Mouse (Mus musculus) granulocyte monocyte progenitor cell, adult 5-6 weeks (primary cell): ENCODE results near the gene Olfr807. TPM values are rescaled to one million over a fixed set of nuclear protein-coding genes. Genes with fewer than 3 reads are reported as not detected.

Source experiments
- ATAC-seq: replicated peaks from 2 replicates; pipeline ENCODE4 v1.8.0; 2016; ENCODE audit warnings: mild to moderate bottlenecking, moderate TSS enrichment, inconsistent platforms; ENCODE audit not compliant: poor library complexity, severe bottlenecking
- total RNA-seq, 2 experiments: library from RNA; stranded (forward) in 1 of 2; stranded (reverse) in 1 of 2; fragments of 200-712, 200-1000 nt in 1 of 2; fragments of >200 nt in 1 of 2; fragmentation: Nextera tagmentation in 1 of 2; gene quantifications; 2 replicates each; pipeline ENCODE4 v1.2.3; 2014 to 2017

Olfr807 gene
- not detected in 2 replicates for total RNA-seq (2014; fragmentation: Nextera tagmentation)
- total RNA-seq (2017), result not detected in 2 replicates

GRCm38 (mm10) chr10:129757693-129758092 is at the start of gene Olfr807:
Gene Olfr807 (minus strand): TSS chr10:129757793.
- no peak for ATAC-seq

- no peak for ATAC-seq
Measured at GRCm38 (mm10) chr10:129804296-129804695, 46.7 kb upstream of the Olfr807 start, which contains the start of gene Olfr811. Gene Olfr811 (minus strand): TSS chr10:129804396.

- ATAC-seq, result no peak
Measured at GRCm38 (mm10) chr10:129794817-129795216, 37.2 kb upstream of the Olfr807 start, which contains the start of gene Olfr810. Gene Olfr810 (minus strand): TSS chr10:129794917.

GRCm38 (mm10) chr10:129778123-129778522 is 20.5 kb upstream of the Olfr807 start:
- ATAC-seq, result no peak

- no peak for ATAC-seq
Measured at GRCm38 (mm10) chr10:129774338-129774737, 16.7 kb upstream of the Olfr807 start, which contains the start of gene Olfr809. Gene Olfr809 (plus strand): TSS chr10:129774638.

GRCm38 (mm10) chr10:129765182-129765581 is 7.6 kb upstream of the Olfr807 start, which contains the start of gene Olfr808:
Gene Olfr808 (plus strand): TSS chr10:129765482.
- ATAC-seq, result no peak

- no peak for ATAC-seq
Measured at GRCm38 (mm10) chr10:129741821-129742220, 15.8 kb downstream of the Olfr807 start, which contains the start of gene Olfr806. Gene Olfr806 (minus strand): TSS chr10:129741921.

- no peak for ATAC-seq
Measured at GRCm38 (mm10) chr10:129729275-129729674, 28.3 kb downstream of the Olfr807 start, which contains the start of gene Olfr805. Gene Olfr805 (minus strand): TSS chr10:129729375.

Other genes starting within 250 kb of the Olfr807 start
- not detected in 2 replicates for gene Olfr791, start 236.0 kb downstream of the Olfr807 start, total RNA-seq (2014; fragmentation: Nextera tagmentation)
- not detected in 2 replicates for gene Olfr791, start 236.0 kb downstream of the Olfr807 start, total RNA-seq (2017)
- not detected in 2 replicates for gene Olfr792, start 218.6 kb downstream of the Olfr807 start, total RNA-seq (2014; fragmentation: Nextera tagmentation)
- not detected in 2 replicates for gene Olfr792, start 218.6 kb downstream of the Olfr807 start, total RNA-seq (2017)
- gene Olfr794, start 190.1 kb downstream of the Olfr807 start, total RNA-seq (2014; fragmentation: Nextera tagmentation), result not detected in 2 replicates
- gene Olfr794, start 190.1 kb downstream of the Olfr807 start, total RNA-seq (2017), result not detected in 2 replicates
- not detected in 2 replicates for gene Olfr796, start 145.2 kb downstream of the Olfr807 start, total RNA-seq (2014; fragmentation: Nextera tagmentation)
- gene Olfr796, start 145.2 kb downstream of the Olfr807 start, total RNA-seq (2017), result not detected in 2 replicates
- gene Olfr798, start 129.9 kb downstream of the Olfr807 start, total RNA-seq (2014; fragmentation: Nextera tagmentation), result not detected in 2 replicates
- not detected in 2 replicates for gene Olfr798, start 129.9 kb downstream of the Olfr807 start, total RNA-seq (2017)
- not detected in 2 replicates for gene Olfr799, start 120.3 kb downstream of the Olfr807 start, total RNA-seq (2014; fragmentation: Nextera tagmentation)
- not detected in 2 replicates for gene Olfr799, start 120.3 kb downstream of the Olfr807 start, total RNA-seq (2017)
- gene Olfr800, start 100.1 kb downstream of the Olfr807 start, total RNA-seq (2014; fragmentation: Nextera tagmentation), result not detected in 2 replicates
- not detected in 2 replicates for gene Olfr800, start 100.1 kb downstream of the Olfr807 start, total RNA-seq (2017)
- not detected in 2 replicates for gene Olfr801, start 83.9 kb downstream of the Olfr807 start, total RNA-seq (2014; fragmentation: Nextera tagmentation)
- not detected in 2 replicates for gene Olfr801, start 83.9 kb downstream of the Olfr807 start, total RNA-seq (2017)
- not detected in 2 replicates for gene Olfr802, start 69.6 kb downstream of the Olfr807 start, total RNA-seq (2014; fragmentation: Nextera tagmentation)
- gene Olfr802, start 69.6 kb downstream of the Olfr807 start, total RNA-seq (2017), result not detected in 2 replicates
- not detected in 2 replicates for gene Olfr803, start 63.5 kb downstream of the Olfr807 start, total RNA-seq (2014; fragmentation: Nextera tagmentation)
- gene Olfr803, start 63.5 kb downstream of the Olfr807 start, total RNA-seq (2017), result not detected in 2 replicates
- gene Olfr804, start 54.6 kb downstream of the Olfr807 start, total RNA-seq (2014; fragmentation: Nextera tagmentation), result not detected in 2 replicates
- gene Olfr804, start 54.6 kb downstream of the Olfr807 start, total RNA-seq (2017), result not detected in 2 replicates
- gene Olfr805, start 28.4 kb downstream of the Olfr807 start, total RNA-seq (2014; fragmentation: Nextera tagmentation), result not detected in 2 replicates
- gene Olfr805, start 28.4 kb downstream of the Olfr807 start, total RNA-seq (2017), result not detected in 2 replicates
- gene Olfr806, start 15.9 kb downstream of the Olfr807 start, total RNA-seq (2014; fragmentation: Nextera tagmentation), result not detected in 2 replicates
- not detected in 2 replicates for gene Olfr806, start 15.9 kb downstream of the Olfr807 start, total RNA-seq (2017)
- gene Olfr808, start 7.7 kb upstream of the Olfr807 start, total RNA-seq (2014; fragmentation: Nextera tagmentation), result not detected in 2 replicates
- not detected in 2 replicates for gene Olfr808, start 7.7 kb upstream of the Olfr807 start, total RNA-seq (2017)
- not detected in 2 replicates for gene Olfr809, start 16.8 kb upstream of the Olfr807 start, total RNA-seq (2014; fragmentation: Nextera tagmentation)
- not detected in 2 replicates for gene Olfr809, start 16.8 kb upstream of the Olfr807 start, total RNA-seq (2017)
- not detected in 2 replicates for gene Olfr810, start 37.1 kb upstream of the Olfr807 start, total RNA-seq (2014; fragmentation: Nextera tagmentation)
- not detected in 2 replicates for gene Olfr810, start 37.1 kb upstream of the Olfr807 start, total RNA-seq (2017)
- not detected in 2 replicates for gene Olfr811, start 46.6 kb upstream of the Olfr807 start, total RNA-seq (2014; fragmentation: Nextera tagmentation)
- gene Olfr811, start 46.6 kb upstream of the Olfr807 start, total RNA-seq (2017), result not detected in 2 replicates
- not detected in 2 replicates for gene Olfr812, start 88.3 kb upstream of the Olfr807 start, total RNA-seq (2014; fragmentation: Nextera tagmentation)
- gene Olfr812, start 88.3 kb upstream of the Olfr807 start, total RNA-seq (2017), result not detected in 2 replicates
- gene Olfr813, start 97.6 kb upstream of the Olfr807 start, total RNA-seq (2014; fragmentation: Nextera tagmentation), result not detected in 2 replicates
- gene Olfr813, start 97.6 kb upstream of the Olfr807 start, total RNA-seq (2017), result not detected in 2 replicates
- gene Olfr814, start 122.1 kb upstream of the Olfr807 start, total RNA-seq (2014; fragmentation: Nextera tagmentation), result not detected in 2 replicates
- not detected in 2 replicates for gene Olfr814, start 122.1 kb upstream of the Olfr807 start, total RNA-seq (2017)
- not detected in 2 replicates for gene Olfr815, start 148.1 kb upstream of the Olfr807 start, total RNA-seq (2014; fragmentation: Nextera tagmentation)
- gene Olfr815, start 148.1 kb upstream of the Olfr807 start, total RNA-seq (2017), result not detected in 2 replicates
- gene Olfr816, start 157.8 kb upstream of the Olfr807 start, total RNA-seq (2014; fragmentation: Nextera tagmentation), result not detected in 2 replicates
- not detected in 2 replicates for gene Olfr816, start 157.8 kb upstream of the Olfr807 start, total RNA-seq (2017)
- gene Olfr818, start 191.3 kb upstream of the Olfr807 start, total RNA-seq (2014; fragmentation: Nextera tagmentation), result not detected in 2 replicates
- not detected in 2 replicates for gene Olfr818, start 191.3 kb upstream of the Olfr807 start, total RNA-seq (2017)
- gene Olfr819, start 209.5 kb upstream of the Olfr807 start, total RNA-seq (2014; fragmentation: Nextera tagmentation), result not detected in 2 replicates
- not detected in 2 replicates for gene Olfr819, start 209.5 kb upstream of the Olfr807 start, total RNA-seq (2017)
- gene Olfr247, start 218.3 kb upstream of the Olfr807 start, total RNA-seq (2014; fragmentation: Nextera tagmentation), result not detected in 2 replicates
- gene Olfr247, start 218.3 kb upstream of the Olfr807 start, total RNA-seq (2017), result not detected in 2 replicates
- gene Gm10310, start 227.3 kb upstream of the Olfr807 start, total RNA-seq (2014; fragmentation: Nextera tagmentation), result not detected in 2 replicates
- gene Gm10310, start 227.3 kb upstream of the Olfr807 start, total RNA-seq (2017), result not detected in 2 replicates